In genomic region chr2:174415731-174416310, GRCm38 (mm10) we compare ENCODE assay signal across 7 mouse cellular contexts. TPM values are rescaled to one million over a fixed set of nuclear protein-coding genes. Genes with fewer than 3 reads are reported as not detected.
DNase-seq lines count a peak whose midpoint lies in the region; ATAC-seq and TF ChIP-seq lines count a peak whose summit lies in the region.

TSS of gene Nelfcd (plus strand) at chr2:174415804.

- peak; percentile 53; the same call in 1 of the 2 replicates for TF ChIP-seq POLR2A in small intestine, adult 2 months (IDR thresholded peaks at IDR 0.05; ENCODE audit: low read depth, low read length)

- H3K4me3 ChIP-seq in intestine, postnatal 0 days (ENCODE audit: low read depth, low read length), result peak within 1 kb of the TSS; percentile 90
- peak within 1 kb of the TSS; percentile 89 for H3K4me3 ChIP-seq in midbrain, embryonic 12.5 days
- H3K4me3 ChIP-seq in small intestine, adult 2 months (ENCODE audit: low read depth, low read length), result peak within 1 kb of the TSS; percentile 67

- ATAC-seq in intestine, postnatal 0 days, result peak; percentile 97
- peak; percentile 95 for ATAC-seq in midbrain, embryonic 12.5 days (ENCODE audit: low FRiP score, low read depth)

- H3K27ac ChIP-seq in intestine, postnatal 0 days (ENCODE audit: low read depth, low read length), result peak within 1 kb of the TSS; percentile 46; the same call in 1 of the 2 replicates
- H3K27ac ChIP-seq in midbrain, embryonic 12.5 days (replicated peaks), result no peak within 1 kb of the TSS
- H3K27ac ChIP-seq in small intestine, adult 2 months (ENCODE audit: insufficient read depth, low read depth, low read length), result no peak within 1 kb of the TSS

- WGBS in intestine, postnatal 0 days, result under 1% methylated on average over 40 of the region's 40 CpGs
- under 1% methylated on average over 40 of the region's 40 CpGs for WGBS in midbrain, embryonic 12.5 days
- under 1% methylated on average over 40 of the region's 40 CpGs for WGBS in small intestine, adult 2 months

- peak; percentile 93 for DNase-seq in adrenal gland, adult 8-10 months
- peak; percentile 98 for DNase-seq in embryo, embryonic 9.5 days (ENCODE audit: extremely low spot score)
- peak; percentile 42 for DNase-seq in gonadal fat pad, adult 2 months (ENCODE audit: low read depth)
- DNase-seq in left cerebral cortex, postnatal 4 days, result peak; percentile 95

- peak within 1 kb of the TSS; percentile 97 for H3K4me2 ChIP-seq in intestine, postnatal 0 days (replicated peaks; ENCODE audit: low read depth)
- H3K4me2 ChIP-seq in midbrain, embryonic 12.5 days (replicated peaks), result peak within 1 kb of the TSS; percentile 77

- H3K9me3 ChIP-seq in intestine, postnatal 0 days (ENCODE audit: control insufficient read depth), result no peaks in the 10 kb centered on the region
- H3K9me3 ChIP-seq in midbrain, embryonic 12.5 days, result no peaks in the 10 kb centered on the region

- H3K27me3 ChIP-seq in intestine, postnatal 0 days (replicated peaks; ENCODE audit: control insufficient read depth, insufficient read depth, low read length), result no peaks in the 10 kb centered on the region
- H3K27me3 ChIP-seq in midbrain, embryonic 12.5 days, result 0 out of 2 replicates have a peak, but pooled peaks cover 3% of the 10 kb centered on the region
- no peaks in the 10 kb centered on the region for H3K27me3 ChIP-seq in small intestine, adult 2 months (ENCODE audit: control insufficient read depth, insufficient read depth, low read length)

- H3K9ac ChIP-seq in intestine, postnatal 0 days (ENCODE audit: low read depth, low read length), result peak within 1 kb of the TSS; percentile 87
- H3K9ac ChIP-seq in midbrain, embryonic 12.5 days (replicated peaks), result peak within 1 kb of the TSS; percentile 83

- 0 out of 2 replicates have a peak, but pooled peaks cover 4% of the 10 kb centered on the region for H3K4me1 ChIP-seq in intestine, postnatal 0 days (replicated peaks; ENCODE audit: control insufficient read depth, insufficient read depth, low read length)
- peaks cover 13% of the 10 kb centered on the region for H3K4me1 ChIP-seq in midbrain, embryonic 12.5 days
- H3K4me1 ChIP-seq in small intestine, adult 2 months (ENCODE audit: control insufficient read depth, insufficient read depth, insufficient read length, low read length), result peaks cover 7% of the 10 kb centered on the region; the same call in 1 of the 2 replicates

- H3K36me3 ChIP-seq in intestine, postnatal 0 days (ENCODE audit: control insufficient read depth, insufficient read depth), result peaks cover 14% of the 10 kb centered on the region
- H3K36me3 ChIP-seq in midbrain, embryonic 12.5 days, result peaks cover 15% of the 10 kb centered on the region
- no peaks in the 10 kb centered on the region for H3K36me3 ChIP-seq in small intestine, adult 2 months (ENCODE audit: control insufficient read depth, insufficient read depth, low read length)

- intact Hi-C loops in left cerebral cortex, postnatal 4 days (cut with DNase I), result no loop called here

- no peak for TF ChIP-seq CTCF in intestine, postnatal 0 days (IDR thresholded peaks at IDR 0.05; ENCODE audit: low read depth)
- no peak for TF ChIP-seq CTCF in small intestine, adult 2 months (IDR thresholded peaks at IDR 0.05; ENCODE audit: extremely low read depth, insufficient read length, insufficient replicate concordance, low read depth, low read length)

RNA-seq across cellular contexts. Expression of gene Nelfcd, which starts in this region (rescaled TPM):
- 10 to 100 TPM; 63.0 to 72.5 (median 65.3) TPM for total RNA-seq in adrenal gland, adult 8-10 months (2022)
- polyA plus RNA-seq in gonadal fat pad, adult 2 months (2012; rRNA removed), result 41.9 and 50.8 TPM in 2 replicates
- polyA plus RNA-seq in intestine, postnatal 0 days (2015; fragmentation: Nextera tagmentation; extraction: Ambion mirVana), result 31.0 and 32.1 TPM in 2 replicates
- 10 to 100 TPM; 58.5 to 59.7 TPM for total RNA-seq in left cerebral cortex, postnatal 4 days (2021)
- 151 and 158 TPM in 2 replicates for polyA plus RNA-seq in midbrain, embryonic 12.5 days (2016; fragmentation: Nextera tagmentation; extraction: Ambion mirVana)
- polyA plus RNA-seq in small intestine, adult 2 months (2012; rRNA removed), result 28.8 and 50.4 TPM in 2 replicates

Comparison
In these comparisons a context has a peak if more than half of its experiments do, and no peak if none do; other contexts are left out.
1. DNase-seq: peak in every context shown above with its lines; median percentile 98 in embryo, embryonic 9.5 days; 95 in left cerebral cortex, postnatal 4 days; 93 in adrenal gland, adult 8-10 months; 42 in gonadal fat pad, adult 2 months.